Mouse (Mus musculus) CH12F3 (cell line): ENCODE data around the gene Gimap9.
"Not testable (repeated sequence)": the region's sequence is repeated elsewhere in the genome, so short reads cannot be mapped to it uniquely, and the experiment has no call there.

Experiments used
- in situ Hi-C: fragments of 300-500 bp; cut with MboI; formaldehyde crosslinking; loops from 2 replicates; pipeline ENCODE4 v1.14.3; 2020; ENCODE audit warnings: low sequenced_read_pairs

Gene Gimap9

GRCm38 (mm10) chr6:48658721-48659120, 17.2 kb upstream of the Gimap9 start:
- in situ Hi-C loops: loop anchor here (10.0 kb wide), 1 partner anchor 296 kb away; no protein-coding TSS in a partner anchor

GRCm38 (mm10) chr6:48664750-48665149, 11.2 kb upstream of the Gimap9 start:
- in situ Hi-C loops: no loop called here

GRCm38 (mm10) chr6:48665471-48665870, 10.5 kb upstream of the Gimap9 start:
- in situ Hi-C loops: no loop called here

- in situ Hi-C loops: no loop called here
Measured at GRCm38 (mm10) chr6:48666159-48666586, 9.8 kb upstream of the Gimap9 start.

GRCm38 (mm10) chr6:48668022-48668421, 7.9 kb upstream of the Gimap9 start:
- in situ Hi-C loops: no loop called here

- in situ Hi-C loops: no loop called here
Measured at GRCm38 (mm10) chr6:48669446-48669969, 6.4 kb upstream of the Gimap9 start.

- in situ Hi-C loops: no loop called here
Measured at GRCm38 (mm10) chr6:48674291-48675058, 1.5 kb upstream of the Gimap9 start.

GRCm38 (mm10) chr6:48675400-48675930, 464 bp upstream of the Gimap9 start:
- in situ Hi-C loops: no loop called here

GRCm38 (mm10) chr6:48676860-48677415, 1.0 kb downstream of the Gimap9 start:
- in situ Hi-C loops: no loop called here

GRCm38 (mm10) chr6:48677492-48678345, 1.8 kb downstream of the Gimap9 start:
- in situ Hi-C loops: no loop called here

- in situ Hi-C loops: no loop called here
Measured at GRCm38 (mm10) chr6:48678391-48678790, 2.5 kb downstream of the Gimap9 start.

- in situ Hi-C loops: no loop called here
Measured at GRCm38 (mm10) chr6:48679701-48680100, 3.8 kb downstream of the Gimap9 start.

- in situ Hi-C loops: no loop called here
Measured at GRCm38 (mm10) chr6:48680421-48680820, 4.5 kb downstream of the Gimap9 start.

GRCm38 (mm10) chr6:48681472-48682090, 5.7 kb downstream of the Gimap9 start:
- in situ Hi-C loops: no loop called here

- in situ Hi-C loops: no loop called here
Measured at GRCm38 (mm10) chr6:48682271-48682670, 6.3 kb downstream of the Gimap9 start.

- in situ Hi-C loops: not testable (repeated sequence)
Measured at GRCm38 (mm10) chr6:48683263-48683821, 7.4 kb downstream of the Gimap9 start.

- in situ Hi-C loops: no loop called here
Measured at GRCm38 (mm10) chr6:48684319-48684718, 8.4 kb downstream of the Gimap9 start, which contains the start of gene Gimap4. Gene Gimap4, plus strand, starts transcription at chr6:48684549.

GRCm38 (mm10) chr6:48684806-48685205, 8.9 kb downstream of the Gimap9 start:
- in situ Hi-C loops: no loop called here

- in situ Hi-C loops: no loop called here
Measured at GRCm38 (mm10) chr6:48685251-48685650, 9.3 kb downstream of the Gimap9 start.
